Mouse (Mus musculus): ENCODE data around the gene Psmb5.
A peak's percentile ranks its signal among the peaks of the same experiment; 100 is the strongest.

Gene Psmb5

GRCm38 (mm10) chr14:54617897-54618365, at the start of gene Psmb5:
Gene Psmb5 (minus strand): TSS chr14:54618022.
- DNase-seq (ENCODE audit: low spot score) = peak; percentile 82

- DNase-seq (ENCODE audit: low spot score) = no peak
Observed at GRCm38 (mm10) chr14:54664477-54665222, 46.8 kb upstream of the Psmb5 start.

- no peak for DNase-seq (ENCODE audit: low spot score)
Observed at GRCm38 (mm10) chr14:54660009-54660408, 42.2 kb upstream of the Psmb5 start.

GRCm38 (mm10) chr14:54653496-54653895, 35.7 kb upstream of the Psmb5 start:
- DNase-seq (ENCODE audit: low spot score) = peak; percentile 73

GRCm38 (mm10) chr14:54652787-54653186, 35.0 kb upstream of the Psmb5 start:
- no peak for DNase-seq (ENCODE audit: low spot score)

GRCm38 (mm10) chr14:54651556-54651955, 33.7 kb upstream of the Psmb5 start:
- no peak for DNase-seq (ENCODE audit: low spot score)

- peak; percentile 71 for DNase-seq (ENCODE audit: low spot score)
Observed at GRCm38 (mm10) chr14:54650621-54651454, 33.0 kb upstream of the Psmb5 start.

- no peak for DNase-seq (ENCODE audit: low spot score)
Observed at GRCm38 (mm10) chr14:54647900-54648299, 30.1 kb upstream of the Psmb5 start.

- DNase-seq (ENCODE audit: low spot score) = no peak
Observed at GRCm38 (mm10) chr14:54646898-54647636, 29.2 kb upstream of the Psmb5 start.

GRCm38 (mm10) chr14:54646455-54646854, 28.6 kb upstream of the Psmb5 start:
- no peak for DNase-seq (ENCODE audit: low spot score)

GRCm38 (mm10) chr14:54644294-54644693, 26.5 kb upstream of the Psmb5 start:
- DNase-seq (ENCODE audit: low spot score) = no peak

GRCm38 (mm10) chr14:54643011-54643410, 25.2 kb upstream of the Psmb5 start:
- DNase-seq (ENCODE audit: low spot score) = no peak

GRCm38 (mm10) chr14:54642224-54642944, 24.6 kb upstream of the Psmb5 start:
- DNase-seq (ENCODE audit: low spot score) = no peak

GRCm38 (mm10) chr14:54641305-54641969, 23.6 kb upstream of the Psmb5 start, which contains the start of gene Cdh24:
Gene Cdh24 (minus strand): TSS chr14:54641364.
- peak; percentile 79 for DNase-seq (ENCODE audit: low spot score)

- no peak for DNase-seq (ENCODE audit: low spot score)
Observed at GRCm38 (mm10) chr14:54640946-54641304, 23.1 kb upstream of the Psmb5 start, which contains the start of gene Gm17606. Gene Gm17606 (plus strand): TSS chr14:54640952.

GRCm38 (mm10) chr14:54640121-54640520, 22.3 kb upstream of the Psmb5 start:
- DNase-seq (ENCODE audit: low spot score) = no peak

GRCm38 (mm10) chr14:54638210-54638609, 20.4 kb upstream of the Psmb5 start:
- no peak for DNase-seq (ENCODE audit: low spot score)

- no peak for DNase-seq (ENCODE audit: low spot score)
Observed at GRCm38 (mm10) chr14:54636954-54637353, 19.1 kb upstream of the Psmb5 start.

GRCm38 (mm10) chr14:54634182-54634581, 16.4 kb upstream of the Psmb5 start:
- DNase-seq (ENCODE audit: low spot score) = no peak

- DNase-seq (ENCODE audit: low spot score) = no peak
Observed at GRCm38 (mm10) chr14:54632252-54632651, 14.4 kb upstream of the Psmb5 start.

GRCm38 (mm10) chr14:54631240-54631599, 13.4 kb upstream of the Psmb5 start:
- no peak for DNase-seq (ENCODE audit: low spot score)
